Mouse (Mus musculus) hematopoietic stem cell, adult 5-6 weeks (primary cell): ENCODE measurements around the gene Zfp513. TPM values are rescaled to one million over a fixed set of nuclear protein-coding genes. Genes with fewer than 3 reads are reported as not detected.

Experiments used
- ATAC-seq, 2 experiments: fragments of 125-278 bp in 1 of 2; replicated peaks in 1 of 2; 2 replicates each; pipeline ENCODE4 v1.8.0; 2016 to 2017; ENCODE audit warnings: inconsistent platforms in 2 of 2, mild to moderate bottlenecking in 2 of 2, moderate number of reproducible peaks in 2 of 2, low read depth in 1 of 2, moderate TSS enrichment in 1 of 2; ENCODE audit not compliant: low FRiP score in 2 of 2, poor library complexity in 2 of 2, severe bottlenecking in 2 of 2, insufficient read depth in 1 of 2, low TSS enrichment in 1 of 2
- total RNA-seq: library from RNA; stranded (forward); fragments of 172-1452, 232-1000 nt; gene quantifications from 2 replicates; pipeline ENCODE4 v1.2.3, GENCODE M21; 2017

The Zfp513 gene
- total RNA-seq, 1 experiment from 2014 or later: 11.3 TPM

DNA sequence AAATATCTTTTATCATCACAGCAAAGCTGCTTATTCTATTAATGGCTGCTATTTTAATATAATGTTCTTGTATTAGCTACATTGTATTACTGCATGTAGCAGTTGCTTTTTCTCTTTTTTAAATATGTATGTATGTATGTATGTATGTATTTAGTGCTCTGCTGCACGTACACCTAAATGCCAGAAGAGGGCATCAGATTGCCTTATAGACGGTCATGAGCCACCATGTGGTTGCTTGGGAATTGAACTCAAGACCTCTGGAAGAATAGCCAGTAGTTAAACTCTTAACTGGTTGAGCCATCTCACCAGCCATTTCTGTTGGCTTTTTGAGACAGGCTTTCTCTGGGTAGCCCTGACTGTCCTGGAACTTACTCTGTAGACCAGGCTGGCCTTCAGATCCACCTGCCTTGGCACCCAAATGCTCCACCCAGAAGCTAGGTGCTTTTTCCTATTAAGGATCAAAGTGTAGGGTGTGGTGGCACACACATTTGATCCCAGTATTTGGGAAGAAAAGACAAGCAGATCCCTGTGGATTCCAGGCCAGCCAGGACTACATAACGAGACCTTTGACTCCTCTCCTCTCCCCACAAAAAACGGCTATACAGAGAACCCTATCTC lies 13.8 kb downstream of the Zfp513 start:
- ATAC-seq: no peak

DNA sequence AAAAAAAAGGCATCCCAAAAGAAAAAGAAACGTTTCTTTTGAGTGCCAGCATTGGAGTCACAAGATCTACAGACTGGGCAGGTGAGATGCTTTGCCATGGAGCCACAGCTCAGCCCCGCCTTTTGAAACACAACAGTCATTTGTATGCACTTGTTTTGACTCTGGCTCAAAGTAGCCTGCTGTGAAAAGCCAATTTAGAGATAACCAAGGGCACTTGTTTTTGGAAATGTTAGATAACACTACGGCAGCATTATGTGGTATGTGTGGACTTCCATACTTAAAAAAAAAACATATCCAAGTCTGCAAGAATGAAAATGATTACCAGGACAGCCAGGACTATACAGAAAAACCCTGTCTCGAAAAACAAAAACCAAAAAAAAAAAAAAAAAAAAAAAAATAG lies 18.4 kb downstream of the Zfp513 start:
- no peak for ATAC-seq

DNA sequence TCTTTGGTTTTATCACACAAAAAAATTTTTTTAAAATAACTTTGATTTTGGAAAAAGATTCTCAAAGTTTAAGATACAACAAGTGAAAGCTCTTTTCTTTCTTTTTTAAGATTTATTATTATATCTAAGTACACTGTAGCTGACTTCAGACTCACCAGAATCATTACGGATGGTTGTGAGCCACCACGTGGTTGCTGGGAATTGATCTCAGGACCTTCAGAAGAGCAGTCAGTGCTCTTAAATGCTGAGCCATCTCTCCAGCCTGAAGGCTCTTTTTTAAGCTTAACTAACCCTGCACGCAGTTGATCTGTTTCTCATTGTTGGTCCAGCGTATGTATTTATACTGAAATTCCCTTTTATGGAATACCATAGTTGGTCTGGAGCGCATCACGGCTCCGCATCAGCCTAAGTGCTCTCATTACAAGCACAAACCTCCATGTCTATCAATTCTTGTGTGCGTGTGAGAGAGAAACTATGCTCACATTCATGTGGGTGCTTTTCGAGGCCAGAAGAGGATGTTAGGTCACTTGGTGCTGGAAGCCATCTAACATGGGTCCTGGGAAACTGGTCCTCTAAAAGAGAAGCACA lies 20.8 kb downstream of the Zfp513 start:
- ATAC-seq: no peak

DNA sequence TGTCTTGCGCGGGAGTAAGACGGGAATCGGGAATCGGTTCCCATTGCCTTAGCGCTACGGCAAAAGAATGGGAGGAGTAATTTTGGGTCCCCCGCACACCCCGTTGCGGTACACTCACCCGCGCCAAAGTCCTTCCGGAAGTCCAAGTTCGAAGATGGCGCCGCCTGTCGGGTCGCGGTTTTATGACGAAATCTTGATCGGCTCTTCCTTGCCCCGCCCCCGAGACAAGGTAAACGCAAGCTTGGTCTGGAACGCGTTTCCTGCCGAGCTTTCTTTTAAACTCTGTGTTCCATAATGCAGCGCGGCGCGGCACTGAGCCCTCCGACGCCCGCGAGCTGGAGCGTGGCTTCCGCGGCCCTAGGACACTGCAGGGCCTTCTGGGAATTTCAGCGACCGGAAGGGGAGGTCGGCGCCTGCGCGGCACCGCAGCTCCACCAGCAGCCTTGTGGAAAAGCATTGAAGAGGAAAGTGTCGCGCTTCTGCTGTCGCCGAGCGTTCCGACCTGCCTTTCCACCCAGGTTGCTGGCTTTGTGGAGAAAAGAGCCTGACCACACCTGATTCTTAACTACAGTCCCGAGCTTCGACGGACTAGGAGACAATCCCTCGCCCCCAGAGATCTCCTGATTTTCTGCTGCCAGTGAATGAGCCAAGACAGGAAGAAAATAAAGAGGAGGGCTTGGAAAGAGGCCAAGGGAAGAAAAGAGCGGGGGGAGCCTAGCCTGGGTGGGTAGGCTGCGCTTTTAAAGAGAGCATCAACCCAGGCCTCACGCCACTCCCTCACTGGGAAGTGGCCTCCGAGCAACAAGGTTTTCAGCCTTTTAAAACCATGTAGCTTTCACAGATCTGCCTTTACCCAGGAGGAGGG lies 22.1 kb downstream of the Zfp513 start, which contains the start of the genes Gm29609 and Gtf3c2:
Gene Gm29609 (minus strand): TSS at position 146 of the 865 bp plus-strand sequence.
Gene Gtf3c2 (minus strand): TSS at position 379 of the 865 bp plus-strand sequence.
- ATAC-seq: peak; percentile 88 to 89

DNA sequence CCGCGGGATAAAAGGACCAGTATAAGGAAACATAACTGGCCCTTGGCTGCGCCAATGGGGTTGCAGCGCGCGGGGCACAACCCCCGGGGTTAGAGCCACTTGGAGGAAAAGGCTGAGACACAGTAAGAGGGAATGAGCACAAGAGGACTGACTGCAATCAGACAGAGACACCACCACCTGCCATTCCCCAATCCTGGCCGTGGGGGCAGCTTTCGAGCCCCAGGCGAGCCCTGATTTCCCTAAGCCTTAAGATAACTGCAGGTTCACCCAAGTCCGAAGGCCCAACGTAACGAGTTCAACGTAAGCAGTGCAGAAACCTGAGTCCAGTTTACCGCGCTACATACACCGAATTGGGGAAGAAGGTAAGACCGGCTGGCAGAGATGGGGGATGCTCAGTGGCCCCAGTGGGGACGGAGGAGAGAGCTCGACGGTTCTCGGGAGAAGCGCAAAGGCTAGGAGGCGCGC lies 22.8 kb downstream of the Zfp513 start:
- peak; percentile 12 to 59 for ATAC-seq

DNA sequence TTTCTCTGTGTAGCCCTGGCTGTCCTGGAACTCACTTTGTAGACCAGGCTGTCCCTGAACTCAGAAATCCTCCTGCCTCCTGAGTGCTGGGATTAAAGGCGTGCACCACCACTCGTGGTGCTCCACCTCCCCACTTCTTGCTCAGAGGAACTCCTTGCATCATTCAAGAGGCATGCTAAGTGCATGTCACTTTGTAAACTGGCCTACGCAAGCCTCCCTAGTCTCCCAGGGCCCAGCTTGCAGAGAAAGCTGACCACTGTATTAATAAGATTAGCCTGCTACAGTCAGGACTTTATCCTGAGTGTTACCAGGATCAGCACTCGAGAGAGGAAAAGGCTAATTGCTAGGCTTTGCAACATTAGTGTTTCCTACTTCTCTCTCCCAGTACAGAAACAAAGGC lies 33.5 kb downstream of the Zfp513 start:
- ATAC-seq: no peak

DNA sequence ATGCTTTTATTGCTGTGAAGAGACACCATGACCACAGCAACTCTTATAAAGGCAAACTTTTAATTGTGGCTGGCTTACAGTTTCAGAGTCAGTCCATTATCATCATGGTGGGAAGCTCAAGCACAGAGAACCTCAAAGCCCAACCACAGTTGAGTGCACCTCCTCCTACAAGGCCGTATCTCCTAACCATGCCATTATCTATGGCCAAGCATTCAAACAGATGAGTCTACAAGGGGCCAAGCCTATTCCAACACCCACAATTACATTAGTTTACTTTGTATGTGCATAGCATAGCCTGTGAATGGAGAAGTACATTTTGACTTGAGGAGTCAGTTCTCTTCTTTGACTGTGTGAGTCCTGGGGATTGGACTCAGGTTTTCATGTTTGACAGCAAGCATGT lies 37.2 kb downstream of the Zfp513 start:
- no peak for ATAC-seq

DNA sequence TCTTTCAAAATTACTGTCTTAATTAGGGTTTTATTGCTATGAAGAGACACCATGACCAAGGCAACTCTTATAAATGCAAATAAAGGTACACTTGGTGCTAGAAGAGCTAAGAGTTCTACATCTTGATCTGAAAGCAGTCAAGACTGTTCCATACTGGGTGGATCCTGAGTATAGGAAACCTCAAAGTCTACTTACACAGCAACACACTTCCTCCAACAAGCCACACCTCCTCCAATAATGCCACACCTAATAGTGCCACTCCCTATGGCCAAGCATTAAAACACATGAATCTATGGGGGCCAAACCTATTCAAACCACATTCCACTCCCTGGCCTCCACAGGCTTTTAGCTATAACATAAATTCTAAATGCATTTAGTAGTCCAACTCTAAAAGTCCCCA lies 39.6 kb downstream of the Zfp513 start:
- ATAC-seq: no peak

DNA sequence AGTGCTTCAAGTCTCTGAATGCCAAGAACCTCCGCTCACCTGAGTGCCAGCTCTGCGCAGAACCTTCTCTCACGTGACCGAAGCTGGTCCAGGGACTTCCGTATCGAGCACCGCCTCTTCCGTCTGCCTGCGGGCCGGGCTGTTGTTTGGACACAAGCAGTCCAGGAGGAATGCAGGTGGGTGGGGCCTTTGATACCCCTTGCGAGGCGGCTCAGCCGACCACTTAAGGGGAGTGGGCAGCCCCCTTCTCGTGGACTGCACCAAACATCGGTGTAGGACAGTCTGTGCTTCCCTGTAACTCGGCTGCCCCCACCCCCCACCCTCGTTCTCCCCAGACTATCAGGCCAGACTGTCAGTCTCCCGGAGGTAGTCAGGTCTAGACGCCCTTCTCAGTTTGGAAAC lies 48.0 kb downstream of the Zfp513 start, which contains the start of gene Mpv17:
Gene Mpv17 (minus strand): TSS at position 100 of the 402 bp plus-strand sequence.
- ATAC-seq: peak; percentile 89 to 95

DNA sequence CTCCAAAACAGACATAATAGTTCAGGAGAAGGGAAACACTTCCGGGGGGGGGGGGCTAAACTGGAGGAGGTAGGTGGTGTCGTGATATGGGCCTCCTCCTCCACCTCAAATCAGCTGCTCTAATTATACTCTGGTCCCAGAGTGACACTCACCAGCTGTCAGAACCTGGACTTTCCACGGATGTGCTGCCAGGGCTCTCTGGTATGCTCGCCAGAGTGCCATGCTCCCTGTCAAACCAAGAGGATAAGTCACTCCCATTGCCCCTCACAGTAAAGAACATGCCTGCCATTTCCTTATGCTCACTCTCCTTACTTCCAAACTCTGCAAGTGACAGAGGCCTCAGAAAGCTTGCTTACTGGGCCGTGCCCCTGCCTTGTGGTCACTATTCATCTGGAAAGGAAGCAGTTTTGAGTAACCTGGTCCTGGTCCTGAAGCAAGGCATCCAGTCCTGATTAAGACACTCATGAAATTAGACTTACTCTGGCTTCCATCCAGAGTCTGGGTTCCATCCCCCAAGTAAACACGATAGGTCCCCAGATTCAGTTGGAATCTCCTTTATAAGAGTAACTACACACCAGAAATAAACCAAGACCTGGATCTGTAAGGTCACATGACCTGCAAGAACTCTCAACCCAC lies 48.5 kb downstream of the Zfp513 start:
- ATAC-seq: 0 out of 4 replicates have a peak, but pooled peaks have one; percentile 1 to 7

DNA sequence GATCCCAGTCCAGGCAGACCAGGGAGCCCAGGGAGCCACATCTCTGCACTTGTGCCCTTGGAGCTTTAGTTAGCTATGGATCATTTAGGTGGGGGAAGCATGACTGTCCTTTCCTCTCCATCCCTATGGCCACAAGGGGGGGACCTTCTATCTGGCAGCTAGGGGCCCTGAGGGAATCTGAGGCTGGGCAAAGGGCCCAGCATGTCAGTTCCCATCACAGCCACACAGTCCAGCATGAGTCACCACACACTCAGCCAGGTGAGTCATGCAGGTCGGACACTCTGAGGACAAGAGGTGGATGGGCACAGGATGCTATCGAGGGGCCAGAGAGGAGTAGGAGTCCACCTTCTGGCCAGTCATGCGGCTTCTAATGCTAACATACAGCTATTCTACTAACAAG lies 50.4 kb downstream of the Zfp513 start:
- ATAC-seq: no peak

DNA sequence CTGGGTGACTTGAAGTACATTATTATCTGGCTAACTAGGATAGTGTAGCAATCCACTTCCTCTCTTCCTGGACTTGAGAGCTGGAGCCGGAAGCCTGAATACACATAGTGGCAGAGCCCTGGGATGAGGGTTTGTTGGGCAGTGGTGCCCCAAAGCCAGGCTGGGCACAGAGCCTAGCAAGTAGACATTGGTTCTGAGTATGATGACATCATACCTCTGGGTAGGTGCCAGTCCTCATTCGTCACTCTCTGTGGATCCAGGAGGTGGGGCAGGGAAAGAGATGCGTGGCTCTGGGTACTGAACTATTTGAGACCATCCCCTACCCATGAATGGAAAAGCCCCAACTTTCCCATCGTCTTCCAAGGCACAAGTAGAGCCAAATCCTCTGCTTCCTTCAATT lies 52.3 kb downstream of the Zfp513 start:
- no peak for ATAC-seq

Other genes with a start within 250 kb of the Zfp513 start
- gene Preb, start 241.9 kb downstream of the Zfp513 start, total RNA-seq: 56.5 and 72.3 TPM in 2 replicates
- not detected in 2 replicates for gene Tcf23, start 233.6 kb downstream of the Zfp513 start, total RNA-seq
- 69.1 and 74.0 TPM in 2 replicates for gene Atraid, start 154.0 kb downstream of the Zfp513 start, total RNA-seq
- 5.1 and 6.7 TPM in 2 replicates for gene Slc5a6, start 153.4 kb downstream of the Zfp513 start, total RNA-seq
- gene Cad, start 147.5 kb downstream of the Zfp513 start, total RNA-seq: 22.2 and 33.5 TPM in 2 replicates
- gene Dnajc5g, start 96.0 kb downstream of the Zfp513 start, total RNA-seq: not detected in 2 replicates
- not detected in 2 replicates for gene Slc30a3, start 94.1 kb downstream of the Zfp513 start, total RNA-seq
- gene Trim54, start 85.6 kb downstream of the Zfp513 start, total RNA-seq: not detected in 2 replicates
- gene Ucn, start 63.5 kb downstream of the Zfp513 start, total RNA-seq: not detected in 2 replicates
- gene Mpv17, start 48.1 kb downstream of the Zfp513 start, total RNA-seq: 32.1 and 51.0 TPM in 2 replicates
- 1.2 TPM in 1 of 2 replicates, not detected in the other for gene Gm29609, start 22.4 kb downstream of the Zfp513 start, total RNA-seq
- 64.3 and 83.3 TPM in 2 replicates for gene Gtf3c2, start 22.2 kb downstream of the Zfp513 start, total RNA-seq
- 33.8 and 37.6 TPM in 2 replicates for gene Snx17, start 9.1 kb downstream of the Zfp513 start, total RNA-seq
- gene Eif2b4, start 8.9 kb downstream of the Zfp513 start, total RNA-seq: 11.4 and 16.0 TPM in 2 replicates
- 130 and 218 TPM in 2 replicates for gene Ppm1g, start 18.4 kb upstream of the Zfp513 start, total RNA-seq
- 112 and 130 TPM in 2 replicates for gene Nrbp1, start 38.6 kb upstream of the Zfp513 start, total RNA-seq
- not detected in 2 replicates for gene Gm9970, start 38.9 kb upstream of the Zfp513 start, total RNA-seq
- 2.3 and 8.4 TPM in 2 replicates for gene Krtcap3, start 49.4 kb upstream of the Zfp513 start, total RNA-seq
- 27.6 and 67.0 TPM in 2 replicates for gene Ift172, start 88.8 kb upstream of the Zfp513 start, total RNA-seq
- 1.6 and 2.6 TPM in 2 replicates for gene Fndc4, start 93.8 kb upstream of the Zfp513 start, total RNA-seq
- gene Gckr, start 95.1 kb upstream of the Zfp513 start, total RNA-seq: 0.65 TPM in 1 of 2 replicates, not detected in the other